Mouse (Mus musculus): ENCODE data around the gene Camk2d. TPM values are rescaled to one million over a fixed set of nuclear protein-coding genes. Genes with fewer than 3 reads are reported as not detected.

The Camk2d gene
- polyA plus RNA-seq, 1 experiment from 2014 or later, result 7.4 TPM

DNA sequence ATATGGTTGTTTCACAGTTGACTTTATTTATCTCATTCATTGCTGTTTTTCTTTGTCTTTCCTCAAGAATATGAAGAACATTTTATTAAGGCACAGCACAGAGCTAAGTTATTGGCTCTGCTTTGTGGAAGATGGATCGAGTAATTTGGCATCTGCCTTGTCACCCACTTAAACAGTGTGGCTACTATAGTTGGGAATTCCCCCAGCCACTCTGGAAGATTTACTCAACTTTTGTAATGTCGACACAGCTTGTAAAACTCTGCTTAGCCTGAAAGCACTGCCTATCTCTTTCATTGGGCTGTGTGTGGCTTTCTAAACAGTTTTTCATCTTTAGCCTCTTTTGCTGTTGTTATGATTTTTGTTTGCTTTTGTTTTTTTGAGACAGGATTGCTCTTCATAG lies 56.3 kb downstream of the Camk2d start:
- no peaks in the 10 kb centered on the region for H3K27me3 ChIP-seq (ENCODE audit: insufficient read depth, low read length)
- H3K36me3 ChIP-seq (replicated peaks; ENCODE audit: insufficient read depth, low read length), result no peaks in the 10 kb centered on the region
- no peak overlapping the region for H3K4me2 ChIP-seq (ENCODE audit: low read depth, low read length)
- WGBS (ENCODE audit: insufficient replicate concordance), result 51% methylated on average over 2 of the region's 2 CpGs
- DNase-seq (no peak), ATAC-seq (no peak)
- H3K27ac ChIP-seq (ENCODE audit: low read depth), result no peak overlapping the region
- no peak overlapping the region for H3K4me3 ChIP-seq (ENCODE audit: low read depth, low read length)
- H3K4me1 ChIP-seq (ENCODE audit: insufficient read depth), result no peaks in the 10 kb centered on the region
- TF ChIP-seq CTCF (IDR thresholded peaks at IDR 0.05; ENCODE audit: low read depth), result no peak
- TF ChIP-seq EP300 (IDR thresholded peaks at IDR 0.05; ENCODE audit: low read depth), result no peak
- no peak overlapping the region for H3K9ac ChIP-seq (replicated peaks)
- no peaks in the 10 kb centered on the region for H3K9me3 ChIP-seq (ENCODE audit: low read length)

GRCm38 (mm10) chr3:126653118-126653517 lies 57.0 kb downstream of the Camk2d start:
- no peaks in the 10 kb centered on the region for H3K9me3 ChIP-seq (ENCODE audit: low read length)
- no peak for ATAC-seq
- H3K27ac ChIP-seq (ENCODE audit: low read depth), result no peak overlapping the region
- no peak overlapping the region for H3K9ac ChIP-seq (replicated peaks)
- H3K36me3 ChIP-seq (replicated peaks; ENCODE audit: insufficient read depth, low read length), result no peaks in the 10 kb centered on the region
- no peak overlapping the region for H3K4me2 ChIP-seq (ENCODE audit: low read depth, low read length)
- no peaks in the 10 kb centered on the region for H3K27me3 ChIP-seq (ENCODE audit: insufficient read depth, low read length)
- DNase-seq, result no peak
- H3K4me3 ChIP-seq (ENCODE audit: low read depth, low read length), result no peak overlapping the region
- 68% methylated on average over 1 of the region's 1 CpGs for WGBS (ENCODE audit: insufficient replicate concordance)
- TF ChIP-seq CTCF (IDR thresholded peaks at IDR 0.05; ENCODE audit: low read depth) (no peak), EP300 (IDR thresholded peaks at IDR 0.05; ENCODE audit: low read depth) (no peak)
- no peaks in the 10 kb centered on the region for H3K4me1 ChIP-seq (ENCODE audit: insufficient read depth)

DNA sequence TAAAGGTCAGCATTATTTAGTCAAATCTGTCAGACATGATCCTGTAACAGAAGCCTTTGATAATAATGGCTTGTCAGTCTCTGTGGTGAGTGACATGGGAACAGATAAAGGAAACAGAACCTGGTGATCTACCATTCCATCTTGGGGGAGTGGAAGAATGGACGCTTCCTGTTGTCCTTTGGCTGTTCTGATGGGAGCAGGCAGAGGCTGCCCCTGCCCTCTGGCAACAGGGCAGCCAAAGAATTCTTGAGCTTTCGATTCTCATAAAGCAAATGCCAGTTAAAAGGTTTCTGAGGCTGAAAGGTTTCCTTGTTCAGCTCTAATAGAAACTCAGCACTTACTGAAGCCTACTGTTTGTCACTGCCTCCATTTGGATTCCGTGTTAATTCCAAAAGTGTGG lies 60.1 kb downstream of the Camk2d start:
- no peak for TF ChIP-seq EP300 (IDR thresholded peaks at IDR 0.05; ENCODE audit: low read depth)
- no peak for TF ChIP-seq CTCF (IDR thresholded peaks at IDR 0.05; ENCODE audit: low read depth)
- H3K9me3 ChIP-seq (ENCODE audit: low read length), result no peaks in the 10 kb centered on the region
- ATAC-seq, result no peak
- H3K27me3 ChIP-seq (ENCODE audit: insufficient read depth, low read length), result no peaks in the 10 kb centered on the region
- DNase-seq, result no peak
- 69% methylated on average over 3 of the region's 3 CpGs for WGBS (ENCODE audit: insufficient replicate concordance)
- H3K9ac ChIP-seq (replicated peaks), result no peak overlapping the region
- H3K36me3 ChIP-seq (replicated peaks; ENCODE audit: insufficient read depth, low read length), result no peaks in the 10 kb centered on the region
- H3K4me3 ChIP-seq (ENCODE audit: low read depth, low read length), result no peak overlapping the region
- H3K4me2 ChIP-seq (ENCODE audit: low read depth, low read length), result no peak overlapping the region
- no peaks in the 10 kb centered on the region for H3K4me1 ChIP-seq (ENCODE audit: insufficient read depth)
- H3K27ac ChIP-seq (ENCODE audit: low read depth), result no peak overlapping the region

DNA sequence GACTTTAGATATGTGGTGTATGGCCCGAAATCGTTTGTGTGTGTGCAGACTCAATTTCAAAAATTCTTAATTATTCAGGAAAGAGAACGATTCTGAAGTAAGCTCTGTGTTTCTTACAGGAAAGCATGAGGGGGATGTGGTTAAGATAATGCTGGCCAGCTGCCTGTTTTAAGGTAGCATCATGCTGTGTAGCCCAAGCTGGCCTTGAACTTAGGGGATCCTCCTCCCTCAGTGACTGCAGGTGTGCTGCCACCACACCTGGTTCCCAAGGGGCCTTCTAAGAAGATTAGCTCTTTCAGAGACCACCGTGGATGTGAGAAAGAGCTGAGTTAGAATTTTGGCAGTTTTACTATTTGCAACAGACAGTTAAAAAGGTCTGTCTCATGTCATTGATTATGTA lies 61.8 kb downstream of the Camk2d start:
- Histone ChIP-seq H3K36me3 (replicated peaks; ENCODE audit: insufficient read depth, low read length) (no peaks in the 10 kb centered on the region), H3K4me2 (ENCODE audit: low read depth, low read length) (no peak overlapping the region), H3K9me3 (ENCODE audit: low read length) (no peaks in the 10 kb centered on the region), H3K4me3 (ENCODE audit: low read depth, low read length) (no peak overlapping the region), H3K27ac (ENCODE audit: low read depth) (no peak overlapping the region), H3K27me3 (ENCODE audit: insufficient read depth, low read length) (no peaks in the 10 kb centered on the region), H3K9ac (replicated peaks) (no peak overlapping the region), H3K4me1 (ENCODE audit: insufficient read depth) (no peaks in the 10 kb centered on the region)
- no peak for ATAC-seq
- TF ChIP-seq EP300 (IDR thresholded peaks at IDR 0.05; ENCODE audit: low read depth), result no peak
- WGBS (ENCODE audit: insufficient replicate concordance), result 36% methylated on average over 4 of the region's 4 CpGs
- no peak for DNase-seq

- Histone ChIP-seq H3K4me1 (ENCODE audit: insufficient read depth) (no peaks in the 10 kb centered on the region), H3K36me3 (replicated peaks; ENCODE audit: insufficient read depth, low read length) (no peaks in the 10 kb centered on the region), H3K27ac (ENCODE audit: low read depth) (no peak overlapping the region), H3K27me3 (ENCODE audit: insufficient read depth, low read length) (no peaks in the 10 kb centered on the region), H3K4me3 (ENCODE audit: low read depth, low read length) (no peak overlapping the region), H3K9ac (replicated peaks) (no peak overlapping the region), H3K9me3 (ENCODE audit: low read length) (no peaks in the 10 kb centered on the region), H3K4me2 (ENCODE audit: low read depth, low read length) (no peak overlapping the region)
- no peak for DNase-seq
- ATAC-seq, result no peak
- TF ChIP-seq CTCF (IDR thresholded peaks at IDR 0.05; ENCODE audit: low read depth), result no peak
- no peak for TF ChIP-seq EP300 (IDR thresholded peaks at IDR 0.05; ENCODE audit: low read depth)
- whole genome bisulfite sequencing (ENCODE audit: insufficient replicate concordance), result 50% methylated on average over 10 of the region's 10 CpGs
Measured at GRCm38 (mm10) chr3:126658791-126659190, 62.7 kb downstream of the Camk2d start.

GRCm38 (mm10) chr3:126659235-126659634 lies 63.1 kb downstream of the Camk2d start:
- Histone ChIP-seq H3K9me3 (ENCODE audit: low read length) (no peaks in the 10 kb centered on the region), H3K27ac (ENCODE audit: low read depth) (no peak overlapping the region), H3K9ac (replicated peaks) (no peak overlapping the region), H3K4me3 (ENCODE audit: low read depth, low read length) (no peak overlapping the region), H3K4me1 (ENCODE audit: insufficient read depth) (no peaks in the 10 kb centered on the region), H3K4me2 (ENCODE audit: low read depth, low read length) (no peak overlapping the region), H3K27me3 (ENCODE audit: insufficient read depth, low read length) (no peaks in the 10 kb centered on the region), H3K36me3 (replicated peaks; ENCODE audit: insufficient read depth, low read length) (no peaks in the 10 kb centered on the region)
- no peak for DNase-seq
- ATAC-seq, result no peak
- WGBS (ENCODE audit: insufficient replicate concordance), result 76% methylated on average over 8 of the region's 8 CpGs
- no peak for TF ChIP-seq CTCF (IDR thresholded peaks at IDR 0.05; ENCODE audit: low read depth)
- TF ChIP-seq EP300 (IDR thresholded peaks at IDR 0.05; ENCODE audit: low read depth), result no peak

Measured in liver, postnatal 0 days (tissue).